Mouse (Mus musculus) neural tube, embryonic 15.5 days (tissue): ENCODE data around the gene Art3. TPM values are rescaled to one million over a fixed set of nuclear protein-coding genes. Genes with fewer than 3 reads are reported as not detected.

Source experiments
- ATAC-seq: fragments of 200-750 bp; cut with Nextera tagmentation; 2 replicates; pipeline ENCODE4 v1.8.0; 2017; ENCODE audit warnings: mild to moderate bottlenecking, moderate TSS enrichment, moderate library complexity; ENCODE audit not compliant: low FRiP score
- H3K27ac ChIP-seq: fragments of 300-500 bp; sonication (generic); replicated peaks from 2 replicates; pipeline ENCODE4 v1.5.1; 2015; ENCODE audit warnings: mild to moderate bottlenecking, inconsistent platforms
- H3K27me3 ChIP-seq: fragments of 300-500 bp; sonication (generic); replicated peaks from 2 replicates; pipeline ENCODE4 v1.6.1; 2015; ENCODE audit warnings: inconsistent platforms
- H3K36me3 ChIP-seq: fragments of 300-500 bp; sonication (generic); 2 replicates; pipeline ENCODE4 v1.6.1; 2015; ENCODE audit warnings: inconsistent platforms
- H3K4me1 ChIP-seq: fragments of 300-500 bp; sonication (generic); 2 replicates; pipeline ENCODE4 v1.6.1; 2015; ENCODE audit warnings: inconsistent platforms
- H3K4me2 ChIP-seq: fragments of 300-500 bp; sonication (generic); 2 replicates; pipeline ENCODE4 v1.6.1; 2015; ENCODE audit warnings: inconsistent platforms, mild to moderate bottlenecking, moderate library complexity
- H3K4me3 ChIP-seq: fragments of 300-500 bp; sonication (generic); replicated peaks from 2 replicates; pipeline ENCODE4 v1.5.1; 2015; ENCODE audit warnings: mild to moderate bottlenecking, inconsistent platforms
- H3K9ac ChIP-seq: fragments of 300-500 bp; sonication (generic); replicated peaks from 2 replicates; pipeline ENCODE4 v1.6.1; 2015; ENCODE audit warnings: mild to moderate bottlenecking, inconsistent platforms
- H3K9me3 ChIP-seq: fragments of 300-500 bp; sonication (generic); replicated peaks from 2 replicates; pipeline ENCODE4 v1.6.1; 2016; ENCODE audit warnings: inconsistent platforms
- WGBS: fragments of 180-500 bp; shearing (Covaris S2); methylation state at CpG from one replicate; pipeline ENCODE4 v1.1.7; 2015; ENCODE audit warnings: mixed read lengths; 5-methylcytosine and 5-hydroxymethylcytosine counted together
- polyA plus RNA-seq: library from polyadenylated mRNA; unstranded; fragments of >200 nt; fragmentation: Nextera tagmentation; extraction: Ambion mirVana; gene quantifications from 2 replicates; pipeline ENCODE4 v1.2.1, GENCODE M21; 2015

The Art3 gene
- polyA plus RNA-seq, 1 experiment from 2014 or later: 9.5 TPM

DNA sequence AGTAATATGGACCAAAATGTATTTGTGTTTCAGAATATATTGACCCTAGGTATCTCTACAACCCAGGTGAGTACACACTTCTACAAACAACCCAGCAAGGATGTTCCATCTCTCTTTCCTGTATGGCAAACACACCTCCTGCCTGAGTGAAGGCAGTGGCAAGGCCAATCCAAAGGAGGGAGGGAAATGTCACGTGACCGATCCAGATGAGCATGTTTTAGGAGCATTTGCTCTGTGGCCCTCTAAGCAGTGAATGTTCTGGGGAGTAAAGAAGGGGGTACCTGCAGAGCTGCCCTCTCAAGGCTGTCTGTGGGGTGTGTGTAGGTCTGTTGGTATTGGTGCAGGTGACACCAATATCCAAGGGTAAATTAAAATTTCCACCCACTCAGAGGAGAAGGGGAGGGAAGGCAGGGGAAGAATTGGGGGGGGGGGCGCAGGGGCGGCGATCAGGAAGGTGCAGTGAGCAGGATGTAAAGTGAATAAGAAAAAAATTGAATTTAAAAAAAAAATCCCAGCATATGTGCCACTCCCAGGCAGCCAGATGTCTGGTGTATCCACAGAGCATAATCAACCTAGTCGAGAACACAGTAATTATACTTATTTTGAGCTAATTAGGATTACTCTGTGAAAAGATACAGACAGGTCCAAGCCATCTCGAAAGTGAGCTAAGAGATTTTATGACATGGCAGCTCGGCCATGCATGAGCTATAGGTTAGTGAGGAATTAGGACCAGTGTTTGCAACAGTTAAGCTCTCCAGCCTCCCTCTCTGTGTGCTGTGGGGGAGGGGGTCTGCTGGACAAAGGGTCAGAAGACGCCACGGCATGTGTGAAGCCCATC, 72.2 kb downstream of the Art3 start:
- WGBS: 46% methylated on average over 10 of the region's 10 CpGs
- H3K9me3 ChIP-seq: no peaks in the 10 kb centered on the region
- no peaks in the 10 kb centered on the region for H3K36me3 ChIP-seq
- H3K4me2 ChIP-seq: no peak overlapping the region
- H3K9ac ChIP-seq: no peak overlapping the region
- no peak overlapping the region for H3K27ac ChIP-seq
- no peak overlapping the region for H3K4me3 ChIP-seq
- no peak for ATAC-seq
- peaks cover 3% of the 10 kb centered on the region; the same call in 1 of the 2 replicates for H3K4me1 ChIP-seq
- H3K27me3 ChIP-seq: no peaks in the 10 kb centered on the region

DNA sequence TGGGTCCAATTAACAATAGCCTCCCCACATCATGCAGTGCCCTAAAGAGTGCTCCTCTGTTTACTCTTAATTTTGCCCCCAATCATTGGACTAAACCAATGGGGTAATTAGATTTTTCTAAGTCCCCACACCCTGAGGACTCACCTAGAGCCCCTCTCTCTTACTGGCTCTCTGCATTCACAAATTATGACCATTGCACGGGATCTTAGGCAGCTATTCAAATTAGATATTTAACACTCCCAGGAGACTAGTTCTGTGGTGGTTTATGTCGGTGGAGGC, 72.7 kb downstream of the Art3 start:
- Histone ChIP-seq H3K4me2 (no peak overlapping the region), H3K36me3 (no peaks in the 10 kb centered on the region), H3K27me3 (no peaks in the 10 kb centered on the region), H3K4me1 (peaks cover 3% of the 10 kb centered on the region; the same call in 1 of the 2 replicates), H3K9ac (no peak overlapping the region), H3K9me3 (no peaks in the 10 kb centered on the region), H3K4me3 (no peak overlapping the region), H3K27ac (no peak overlapping the region)
- no peak for ATAC-seq
- 24% methylated on average over 2 of the region's 2 CpGs for WGBS

DNA sequence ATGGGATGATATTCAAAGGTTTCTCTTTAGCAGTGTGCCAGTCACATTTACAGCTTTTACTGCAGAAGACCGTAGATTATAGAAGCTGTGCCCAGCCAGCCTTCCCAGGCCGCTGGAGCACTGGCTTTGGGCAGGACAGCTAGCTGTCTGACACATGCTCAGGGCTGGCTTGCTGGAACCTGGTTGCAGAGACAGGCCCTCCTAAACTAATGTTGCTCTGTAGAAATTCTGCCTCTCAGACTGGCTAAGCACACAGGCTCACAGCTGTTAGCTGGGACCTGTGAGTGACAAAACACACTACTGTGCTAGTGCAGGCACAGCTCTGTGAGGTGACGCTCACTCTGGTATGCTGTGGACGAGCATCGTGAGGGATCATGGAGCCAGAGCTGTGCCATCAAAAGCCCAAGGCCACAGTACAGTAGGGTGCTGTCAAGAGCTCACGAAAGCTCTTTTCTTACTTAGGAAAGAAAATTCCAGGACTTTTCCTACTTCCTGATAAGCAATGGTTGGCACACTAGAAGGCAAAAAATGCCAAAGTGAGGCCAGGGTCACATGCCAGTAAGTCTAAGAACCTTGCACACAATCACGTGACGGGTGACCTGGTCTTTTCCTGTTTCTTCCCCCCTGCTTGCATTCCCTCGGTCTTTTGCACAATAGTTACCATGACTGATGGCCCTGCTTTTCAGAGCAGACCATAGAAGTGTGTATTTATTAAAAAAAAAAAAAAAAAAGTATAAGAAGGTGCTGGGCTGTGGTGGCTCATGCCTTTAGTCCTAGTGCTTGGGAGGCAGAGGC, 77.9 kb downstream of the Art3 start:
- no peak for ATAC-seq
- WGBS: 81% methylated on average over 9 of the region's 9 CpGs

DNA sequence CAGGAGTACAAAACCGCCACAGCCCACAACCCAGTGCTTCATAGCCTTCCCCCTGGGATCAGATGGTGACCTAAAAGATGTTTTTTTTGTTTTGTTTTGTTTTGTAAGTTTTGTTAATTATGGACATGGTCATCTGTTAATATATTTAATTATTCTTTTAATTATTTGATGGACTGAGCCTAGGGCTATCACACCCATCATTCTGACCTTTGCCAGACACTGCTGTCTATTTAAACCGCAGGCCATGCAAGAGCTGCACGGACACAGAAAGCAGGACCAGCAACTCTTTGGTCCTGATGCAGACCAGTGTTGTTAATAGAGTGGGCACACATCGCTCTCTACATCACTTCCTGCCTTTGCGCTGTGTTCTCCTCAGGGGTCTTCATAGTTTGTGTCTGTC, 78.9 kb downstream of the Art3 start:
- Histone ChIP-seq H3K27ac (no peak overlapping the region), H3K4me3 (no peak overlapping the region), H3K36me3 (peaks cover 12% of the 10 kb centered on the region), H3K27me3 (no peaks in the 10 kb centered on the region), H3K4me1 (no peaks in the 10 kb centered on the region), H3K9ac (no peak overlapping the region), H3K4me2 (no peak overlapping the region), H3K9me3 (no peaks in the 10 kb centered on the region)
- WGBS: 85% methylated on average over 5 of the region's 5 CpGs
- ATAC-seq: no peak

More for the DNA sequence above, 77.9 kb downstream of the Art3 start:
- H3K4me3 ChIP-seq: no peak overlapping the region
- H3K9ac ChIP-seq: no peak overlapping the region
- no peaks in the 10 kb centered on the region for H3K9me3 ChIP-seq
- H3K36me3 ChIP-seq: peaks cover 5% of the 10 kb centered on the region
- no peaks in the 10 kb centered on the region for H3K4me1 ChIP-seq
- no peak overlapping the region for H3K4me2 ChIP-seq
- H3K27me3 ChIP-seq: no peaks in the 10 kb centered on the region
- no peak overlapping the region for H3K27ac ChIP-seq

DNA sequence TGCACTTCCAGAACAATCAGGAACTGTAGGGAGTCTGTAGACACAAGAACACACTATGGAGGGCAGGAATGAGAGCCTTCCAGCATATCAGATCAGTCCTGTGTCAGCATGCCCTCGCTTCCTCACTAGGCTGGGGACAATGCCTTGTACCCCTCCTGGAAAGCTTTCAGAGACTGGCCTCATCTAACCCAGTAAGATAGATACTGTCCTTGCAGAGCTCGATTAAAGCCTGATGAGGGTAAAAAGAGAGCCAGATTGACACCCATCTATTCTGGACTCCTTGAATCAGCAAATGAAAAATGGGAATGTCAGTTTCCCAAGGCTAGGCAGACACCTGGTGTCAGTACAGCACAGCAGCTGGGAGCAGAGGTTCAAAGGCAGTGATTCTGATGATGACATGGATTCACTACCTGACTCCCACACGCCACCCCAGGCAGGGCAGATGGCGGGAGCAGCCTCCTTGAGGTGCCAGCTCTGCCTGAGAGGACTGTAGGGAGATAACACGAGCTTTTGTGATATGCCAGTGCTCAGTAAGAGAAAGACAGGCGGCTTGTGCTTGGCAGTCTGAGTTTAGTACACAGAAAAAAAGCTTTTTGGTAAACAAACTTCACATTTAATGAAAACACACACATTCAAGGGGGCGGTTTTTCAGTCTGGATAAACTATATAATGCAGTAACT, 80.0 kb downstream of the Art3 start:
- peaks cover 19% of the 10 kb centered on the region for H3K36me3 ChIP-seq
- no peak for ATAC-seq
- H3K27me3 ChIP-seq: no peaks in the 10 kb centered on the region
- no peak overlapping the region for H3K27ac ChIP-seq
- H3K4me2 ChIP-seq: no peak overlapping the region
- no peak overlapping the region for H3K9ac ChIP-seq
- WGBS: 66% methylated on average over 7 of the region's 7 CpGs
- H3K9me3 ChIP-seq: no peaks in the 10 kb centered on the region
- no peaks in the 10 kb centered on the region for H3K4me1 ChIP-seq
- no peak overlapping the region for H3K4me3 ChIP-seq

DNA sequence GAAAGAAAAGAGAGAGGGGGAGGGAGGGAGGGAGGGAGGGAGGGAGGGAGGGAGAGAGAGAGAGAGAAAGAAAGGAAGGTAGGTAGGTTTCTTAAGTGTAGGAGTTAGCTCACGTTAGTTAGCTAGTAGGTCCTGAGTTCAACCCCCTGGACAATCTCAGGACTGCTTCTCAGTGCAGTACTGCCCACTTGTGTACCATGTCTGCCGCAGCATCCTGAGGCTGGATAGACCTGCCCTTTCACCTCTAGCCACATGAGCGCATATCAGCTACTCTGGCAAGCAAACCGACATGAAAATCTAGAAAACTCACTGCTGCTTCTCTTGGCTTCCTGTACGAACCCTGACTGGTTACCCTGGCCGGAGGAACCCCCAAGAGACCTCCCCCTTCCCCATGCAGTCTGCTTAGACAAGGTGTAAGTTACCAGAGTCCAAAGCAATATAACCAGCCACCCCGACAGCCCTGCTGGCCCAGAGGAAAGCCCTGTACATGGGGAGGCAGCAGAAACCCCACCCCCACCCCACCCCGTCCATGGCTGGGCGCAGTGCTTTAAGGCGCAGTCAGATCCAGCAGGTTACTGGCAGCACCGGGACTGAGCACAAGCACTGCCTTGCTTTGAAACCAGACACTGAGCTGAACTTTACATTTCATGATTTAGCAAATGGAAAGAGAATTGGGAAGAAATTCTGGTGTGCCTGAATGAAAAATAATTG, 81.8 kb downstream of the Art3 start:
- peaks cover 36% of the 10 kb centered on the region for H3K36me3 ChIP-seq
- H3K4me2 ChIP-seq: no peak overlapping the region
- no peaks in the 10 kb centered on the region for H3K4me1 ChIP-seq
- no peak overlapping the region for H3K9ac ChIP-seq
- no peak overlapping the region for H3K27ac ChIP-seq
- H3K27me3 ChIP-seq: no peaks in the 10 kb centered on the region
- no peaks in the 10 kb centered on the region for H3K9me3 ChIP-seq
- 87% methylated on average over 11 of the region's 11 CpGs for WGBS
- no peak for ATAC-seq
- H3K4me3 ChIP-seq: no peak overlapping the region

DNA sequence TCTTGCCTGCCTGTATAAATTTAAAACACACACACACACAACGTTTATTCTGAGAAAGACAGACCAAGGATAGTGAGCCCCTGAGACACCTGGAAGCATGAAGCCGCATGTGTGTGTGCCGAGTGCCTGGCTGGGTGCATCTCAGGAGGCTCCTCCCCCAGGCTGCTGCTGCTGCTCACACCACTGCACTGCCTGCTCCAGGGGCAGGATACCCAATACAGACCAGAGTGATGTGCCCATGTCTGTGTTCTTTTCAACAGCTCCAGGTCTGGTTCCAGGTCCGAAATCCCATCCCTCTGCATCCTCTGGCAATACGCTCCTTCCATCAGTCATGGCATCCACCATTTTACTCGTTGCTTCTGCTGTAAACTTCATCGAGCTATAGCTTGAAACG, 82.4 kb downstream of the Art3 start:
- no peaks in the 10 kb centered on the region for H3K4me1 ChIP-seq
- no peak overlapping the region for H3K4me3 ChIP-seq
- WGBS: 87% methylated on average over 8 of the region's 8 CpGs
- H3K27me3 ChIP-seq: no peaks in the 10 kb centered on the region
- no peak overlapping the region for H3K27ac ChIP-seq
- no peak for ATAC-seq
- H3K4me2 ChIP-seq: no peak overlapping the region
- H3K9me3 ChIP-seq: no peaks in the 10 kb centered on the region
- H3K9ac ChIP-seq: no peak overlapping the region
- H3K36me3 ChIP-seq: peaks cover 39% of the 10 kb centered on the region

DNA sequence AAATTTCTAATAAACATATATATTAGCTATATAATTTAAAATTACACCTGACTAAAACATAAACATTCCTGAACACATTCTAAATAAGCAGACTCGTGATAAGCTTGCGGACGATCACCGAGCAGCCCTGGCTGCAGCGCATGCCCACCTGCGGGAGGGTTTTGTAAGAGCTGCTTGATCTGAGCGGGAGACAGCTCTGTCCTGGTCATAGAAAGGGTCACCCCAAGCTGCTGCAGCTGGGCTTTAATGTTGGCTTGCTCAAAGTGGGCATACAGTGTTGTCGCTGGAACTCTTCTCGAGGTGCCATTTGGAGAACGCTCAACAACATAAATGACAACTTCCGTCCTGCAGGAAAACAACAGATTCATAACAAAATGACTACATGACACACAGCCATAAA, 92.5 kb downstream of the Art3 start:
- Histone ChIP-seq H3K36me3 (peaks cover 83% of the 10 kb centered on the region), H3K27me3 (no peaks in the 10 kb centered on the region), H3K9me3 (no peaks in the 10 kb centered on the region), H3K4me1 (no peaks in the 10 kb centered on the region), H3K4me2 (no peak overlapping the region), H3K27ac (no peak overlapping the region), H3K4me3 (no peak overlapping the region), H3K9ac (no peak overlapping the region)
- ATAC-seq: no peak
- 94% methylated on average over 11 of the region's 11 CpGs for WGBS

DNA sequence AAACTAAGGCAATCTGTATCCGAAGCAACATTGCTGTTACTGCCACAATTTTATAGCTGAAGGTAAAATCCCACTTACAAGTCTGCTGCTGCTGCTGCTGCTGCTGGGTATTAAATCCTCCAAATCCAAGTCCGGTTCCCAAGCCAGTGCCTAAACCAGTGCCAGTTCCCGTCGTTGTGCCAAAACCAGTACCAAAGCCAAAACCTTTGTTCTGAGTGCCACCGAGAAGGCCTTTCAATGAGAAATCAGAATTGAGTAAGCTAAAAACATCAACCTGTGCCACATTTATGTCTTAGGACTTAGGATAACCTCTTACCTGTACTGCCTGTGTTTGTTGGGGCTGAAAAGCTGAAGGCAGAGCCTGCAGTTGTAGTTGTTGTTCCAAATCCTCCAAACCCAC, 99.1 kb downstream of the Art3 start:
- Histone ChIP-seq H3K4me1 (peaks cover 18% of the 10 kb centered on the region), H3K27me3 (no peaks in the 10 kb centered on the region), H3K4me2 (no peak overlapping the region), H3K4me3 (no peak overlapping the region), H3K9me3 (no peaks in the 10 kb centered on the region), H3K9ac (no peak overlapping the region), H3K36me3 (peaks cover 29% of the 10 kb centered on the region), H3K27ac (no peak overlapping the region)
- 89% methylated on average over 5 of the region's 5 CpGs for WGBS
- no peak for ATAC-seq

DNA sequence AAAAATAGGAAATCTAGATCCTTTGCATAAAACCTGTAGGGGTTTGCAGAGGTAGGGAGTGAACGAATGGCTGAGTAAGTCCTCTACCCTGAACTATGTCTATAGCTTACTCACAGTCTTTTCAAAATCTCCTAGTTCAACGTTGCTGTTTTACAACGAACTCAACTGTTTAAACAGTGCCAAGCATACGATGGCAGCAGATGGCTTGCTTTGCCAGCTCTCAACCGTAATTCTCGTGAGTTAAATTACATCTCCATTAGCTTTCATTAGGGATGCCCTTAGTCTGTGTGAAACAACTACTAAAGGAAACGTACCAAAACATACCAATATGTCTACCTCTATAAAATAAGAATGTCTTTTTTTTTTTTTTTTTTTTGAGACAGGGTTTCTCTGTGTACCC, 100.0 kb downstream of the Art3 start:
- no peak overlapping the region for H3K4me2 ChIP-seq
- no peak for ATAC-seq
- peaks cover 20% of the 10 kb centered on the region for H3K4me1 ChIP-seq
- no peaks in the 10 kb centered on the region for H3K9me3 ChIP-seq
- peaks cover 27% of the 10 kb centered on the region for H3K36me3 ChIP-seq
- no peak overlapping the region for H3K4me3 ChIP-seq
- no peak overlapping the region for H3K27ac ChIP-seq
- no peak overlapping the region for H3K9ac ChIP-seq
- WGBS: 57% methylated on average over 7 of the region's 7 CpGs
- no peaks in the 10 kb centered on the region for H3K27me3 ChIP-seq

DNA sequence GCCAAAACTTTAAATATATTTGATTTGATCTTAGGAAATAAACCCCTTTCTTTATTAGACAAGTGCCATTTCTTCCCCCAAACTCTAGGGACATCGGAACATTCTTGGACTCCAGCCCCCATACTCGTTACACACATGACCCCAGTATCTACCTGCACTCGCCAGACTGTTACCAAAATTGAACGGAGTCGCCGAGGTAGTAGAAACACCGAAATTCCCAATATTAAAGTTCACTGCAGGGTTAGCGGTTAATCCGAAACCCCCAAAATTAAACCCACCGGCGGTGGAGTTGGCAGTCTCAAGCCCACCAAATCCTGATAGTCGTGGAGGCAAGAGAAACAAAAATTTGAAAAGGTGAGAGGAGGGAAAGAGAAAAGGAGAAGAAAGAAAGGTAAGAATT, 102.4 kb downstream of the Art3 start:
- Histone ChIP-seq H3K4me3 (peak overlapping the region; percentile 94), H3K36me3 (peaks cover 3% of the 10 kb centered on the region), H3K4me1 (peaks cover 20% of the 10 kb centered on the region), H3K9me3 (no peaks in the 10 kb centered on the region), H3K27ac (no peak overlapping the region), H3K27me3 (no peaks in the 10 kb centered on the region), H3K4me2 (peak overlapping the region; percentile 84), H3K9ac (peak overlapping the region; percentile 90)
- ATAC-seq: no peak
- 2% methylated on average over 12 of the region's 12 CpGs for WGBS
